Mouse (Mus musculus) gastrocnemius, adult 2 months (tissue): ENCODE results near the gene Evi2a. TPM values are rescaled to one million over a fixed set of nuclear protein-coding genes. Genes with fewer than 3 reads are reported as not detected.

Experiments used
- DNase-seq: peaks from one replicate; pipeline ENCODE4 v3.0.0; 2022
- H3K27ac ChIP-seq: fragments of 200-600 bp; 2 replicates; pipeline ENCODE4 v1.8.1; 2022; ENCODE audit warnings: mild to moderate bottlenecking
- H3K4me3 ChIP-seq: fragments of 200-600 bp; 2 replicates; pipeline ENCODE4 v1.8.1; 2022; ENCODE audit warnings: mild to moderate bottlenecking, moderate library complexity
- CTCF ChIP-seq: fragments of 200-600 bp; IDR thresholded peaks from 2 replicates; pipeline ENCODE4 v1.8.1; 2022; ENCODE audit warnings: antibody characterized with exemption, mild to moderate bottlenecking, moderate library complexity
- intact Hi-C: fragments of 180-260 bp; cut with DNase I; formaldehyde crosslinking; loops from one replicate; pipeline ENCODE4 v1.15.1; 2025
- total RNA-seq, 2 experiments: library from RNA; stranded (reverse); gene quantifications; 2 replicates each; pipeline ENCODE4 v1.2.3; 2021

Evi2a gene
- total RNA-seq, 2 experiments from 2014 or later: 3.9 to 4.0 TPM

DNA sequence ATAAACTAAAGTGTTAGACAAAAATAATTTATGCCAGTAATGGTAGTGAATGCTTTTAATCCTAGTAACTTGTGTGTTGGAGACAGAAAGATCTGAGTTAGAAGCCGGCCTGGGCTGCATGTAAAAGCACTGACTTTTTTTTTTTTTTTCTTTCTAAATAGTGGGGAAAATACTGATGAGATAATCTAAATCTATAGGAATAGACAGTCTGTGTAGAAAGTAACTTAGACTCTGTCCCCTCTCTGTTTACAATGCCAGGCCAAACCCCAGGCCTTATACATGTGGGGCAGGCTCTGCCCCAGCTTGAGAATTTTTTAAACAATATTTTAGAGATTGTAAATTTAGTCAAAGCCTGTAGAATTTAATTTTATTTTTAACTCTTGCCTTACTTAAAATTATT lies 7.5 kb downstream of the Evi2a start:
- Histone ChIP-seq H3K27ac (no peak overlapping the region), H3K4me3 (no peak overlapping the region)
- TF ChIP-seq CTCF: no peak
- no peak for DNase-seq
- intact Hi-C loops: no loop called here

- H3K4me3 ChIP-seq: no peak overlapping the region
- no peak for TF ChIP-seq CTCF
- intact Hi-C loops: no loop called here
- H3K27ac ChIP-seq: no peak overlapping the region
- DNase-seq: no peak
These were observed 8.5 kb downstream of the Evi2a start for GRCm38 (mm10) chr11:79521930-79522329.

DNA sequence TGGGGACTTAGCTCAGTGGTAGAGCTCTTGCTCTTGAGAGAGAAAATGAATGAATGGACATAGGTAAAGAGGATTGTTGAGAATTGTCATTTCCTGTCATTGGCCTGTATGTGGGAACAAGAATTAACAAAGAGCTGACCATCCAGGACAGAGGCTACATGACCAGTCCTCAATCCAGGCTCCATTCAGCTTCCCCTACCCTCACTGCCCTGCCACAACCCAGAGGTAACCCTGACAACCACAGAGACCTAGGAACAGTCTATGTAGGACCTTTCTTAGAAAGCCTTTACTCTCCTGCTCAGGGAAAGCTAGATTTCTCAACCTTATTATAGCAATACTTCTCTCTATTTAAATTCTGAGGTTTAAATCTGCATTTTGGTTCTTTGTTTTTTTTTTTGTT lies 9.6 kb downstream of the Evi2a start:
- TF ChIP-seq CTCF: no peak
- no peak for DNase-seq
- intact Hi-C loops: no loop called here
- H3K4me3 ChIP-seq: no peak overlapping the region
- H3K27ac ChIP-seq: no peak overlapping the region

- no peak for TF ChIP-seq CTCF
- DNase-seq: no peak
- intact Hi-C loops: no loop called here
- Histone ChIP-seq H3K27ac (no peak overlapping the region), H3K4me3 (no peak overlapping the region)
These were observed 10.5 kb downstream of the Evi2a start for GRCm38 (mm10) chr11:79519878-79520291.

DNA sequence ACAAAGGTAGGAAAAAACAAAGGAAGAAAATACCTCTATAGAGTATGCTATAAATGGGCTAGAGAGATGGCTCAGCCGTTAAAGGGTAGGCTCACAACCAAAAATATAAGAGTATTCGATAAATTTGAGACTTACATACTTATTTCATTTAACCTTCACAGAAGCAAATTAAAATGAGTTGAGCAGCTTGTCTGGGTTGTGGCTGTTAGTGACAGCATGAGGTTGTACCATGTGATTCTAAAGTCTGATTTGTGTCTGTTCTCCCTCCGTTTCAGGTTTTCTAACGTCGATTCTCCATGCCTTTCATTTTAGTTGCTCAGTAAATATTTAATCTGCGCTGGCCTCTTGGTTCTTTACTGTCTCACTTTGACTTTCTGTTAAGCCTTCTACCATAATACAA lies 11.1 kb downstream of the Evi2a start:
- Histone ChIP-seq H3K27ac (0 out of 2 replicates have a peak overlapping the region, but pooled peaks have one; percentile 21), H3K4me3 (no peak overlapping the region)
- intact Hi-C loops: no loop called here
- TF ChIP-seq CTCF: no peak
- DNase-seq: no peak

GRCm38 (mm10) chr11:79515798-79516197 lies 14.6 kb downstream of the Evi2a start:
- no peak for DNase-seq

DNA sequence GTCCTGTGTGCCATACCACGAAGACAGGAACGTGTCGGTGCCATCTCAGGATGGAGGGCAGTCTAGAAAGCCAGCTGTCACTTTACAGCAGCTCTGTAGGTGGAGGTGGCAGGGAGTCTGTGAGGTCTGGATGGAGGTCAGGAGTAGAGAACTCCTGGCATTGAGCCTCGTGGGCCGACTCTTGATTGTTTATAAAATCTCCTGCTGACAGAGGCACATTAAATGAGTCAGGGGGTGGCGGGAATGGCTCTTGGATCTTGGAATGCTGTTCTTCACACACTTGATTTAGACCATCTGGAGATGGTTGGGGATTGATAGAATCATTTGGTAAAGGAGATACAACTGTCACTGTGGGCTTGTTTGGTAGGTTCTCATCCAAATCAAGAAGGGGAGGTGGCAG lies 15.1 kb downstream of the Evi2a start:
- Histone ChIP-seq H3K4me3 (no peak overlapping the region), H3K27ac (no peak overlapping the region)
- DNase-seq: no peak
- no peak for TF ChIP-seq CTCF
- intact Hi-C loops: no loop called here

More at GRCm38 (mm10) chr11:79515798-79516197, 14.6 kb downstream of the Evi2a start:
- intact Hi-C loops: no loop called here
- Histone ChIP-seq H3K27ac (no peak overlapping the region), H3K4me3 (no peak overlapping the region)
- TF ChIP-seq CTCF: no peak

DNA sequence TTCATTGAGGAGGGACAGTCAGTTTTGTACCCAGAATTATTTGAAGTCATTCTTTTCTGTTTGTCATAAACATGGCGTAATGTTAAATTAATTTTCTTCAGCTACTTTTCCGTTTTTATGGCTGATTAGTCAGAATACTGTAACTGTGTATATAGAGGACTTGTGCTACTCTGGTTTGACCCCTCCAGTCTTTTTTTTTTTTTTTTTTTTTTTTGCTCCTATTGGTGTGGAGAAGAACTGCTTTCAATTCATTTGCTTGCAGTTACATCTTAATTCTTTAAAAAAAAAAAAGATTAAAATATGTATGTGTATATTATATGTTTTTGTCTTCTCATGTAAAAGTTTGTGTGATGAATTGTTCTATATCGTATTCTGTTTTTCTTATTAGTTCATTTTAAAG lies 18.4 kb downstream of the Evi2a start:
- intact Hi-C loops: no loop called here
- DNase-seq: no peak
- Histone ChIP-seq H3K27ac (no peak overlapping the region), H3K4me3 (no peak overlapping the region)
- TF ChIP-seq CTCF: no peak

DNA sequence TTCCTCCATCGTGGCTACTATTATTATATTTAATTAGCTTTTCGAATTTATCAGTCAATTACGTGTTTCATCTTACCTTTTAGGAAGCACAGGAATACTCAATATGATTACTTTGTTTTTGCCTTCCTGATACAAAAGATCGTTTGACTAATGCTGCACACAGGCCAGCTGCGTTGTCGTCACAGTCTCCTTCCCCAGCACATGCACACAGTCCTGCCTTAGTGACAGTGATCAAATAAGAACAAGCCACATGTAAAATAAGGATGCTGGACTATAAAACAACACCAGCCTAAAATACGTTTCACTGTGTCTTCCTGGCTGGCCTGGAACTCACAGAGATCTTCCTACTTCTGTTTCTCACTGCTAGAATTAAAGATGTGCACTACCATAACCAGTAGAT lies 25.9 kb downstream of the Evi2a start:
- no peak overlapping the region for H3K4me3 ChIP-seq
- intact Hi-C loops: no loop called here
- no peak for TF ChIP-seq CTCF
- DNase-seq: no peak
- H3K27ac ChIP-seq: no peak overlapping the region

DNA sequence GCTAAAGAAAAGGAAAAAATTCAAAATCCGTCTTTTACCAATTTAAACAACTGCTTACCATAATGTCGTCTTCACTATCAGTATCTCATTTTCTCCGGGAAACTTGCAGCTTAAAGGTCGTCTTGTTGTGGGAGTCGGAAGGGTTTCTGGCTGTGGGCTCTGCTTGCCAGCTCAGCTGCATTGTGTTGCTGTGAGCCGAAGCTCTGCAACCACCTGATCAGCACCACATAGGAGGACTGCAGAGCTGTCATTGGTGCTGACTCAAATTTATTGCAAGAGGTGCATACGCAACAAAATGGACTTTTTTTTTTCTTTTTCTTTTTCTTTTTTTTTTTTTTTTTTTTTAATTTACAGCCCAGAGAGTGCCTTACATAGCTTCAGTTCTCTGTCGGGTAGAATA lies 26.6 kb downstream of the Evi2a start, which contains the start of gene Omg:
Gene Omg, minus strand, starts transcription at position 240 of the 400 bp plus-strand sequence.
- DNase-seq: no peak
- intact Hi-C loops: no loop called here

GRCm38 (mm10) chr11:79502917-79503316 lies 27.5 kb downstream of the Evi2a start:
- TF ChIP-seq CTCF: no peak

More for the DNA sequence above, 26.6 kb downstream of the Evi2a start, which contains the start of gene Omg:
- Histone ChIP-seq H3K4me3 (no peak within 1 kb of the TSS), H3K27ac (no peak within 1 kb of the TSS)
- TF ChIP-seq CTCF: no peak

DNA sequence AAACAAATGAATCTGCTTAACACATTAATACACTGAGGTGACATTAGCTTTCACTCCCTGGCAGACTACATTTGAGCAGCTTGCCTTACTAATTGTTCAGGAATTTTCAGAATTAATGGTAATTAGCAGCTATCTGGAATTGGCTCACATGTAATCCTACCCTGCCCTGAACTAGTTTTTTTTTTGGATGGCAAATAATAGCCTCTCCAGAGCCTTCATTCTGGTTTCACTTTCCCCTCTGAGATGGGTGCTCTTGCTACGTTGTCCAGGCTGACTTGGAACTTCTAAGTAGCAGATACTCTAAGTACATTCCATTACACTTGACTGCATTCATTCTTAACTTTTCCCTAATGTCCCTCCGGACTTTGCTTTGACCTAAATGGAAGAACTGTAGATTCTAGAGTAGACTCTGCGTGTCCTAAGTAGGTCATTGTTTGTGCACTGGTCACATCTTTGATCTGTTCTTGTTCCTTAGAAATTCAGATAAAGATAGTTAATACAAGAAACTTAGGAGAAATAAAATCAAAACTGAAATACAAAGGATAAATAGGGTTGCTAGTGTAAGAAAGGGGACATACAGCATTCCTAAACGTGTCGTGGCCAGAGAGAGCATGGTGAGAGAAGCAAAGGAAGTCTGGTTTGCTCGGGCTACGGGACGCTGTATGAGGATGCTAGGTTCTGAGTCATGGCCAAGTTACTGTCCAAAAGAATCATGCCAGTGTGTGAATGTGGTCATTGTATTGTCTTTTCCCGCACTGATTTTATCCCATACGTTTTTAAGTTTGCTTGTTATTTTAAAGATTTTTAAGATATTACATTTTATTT lies 35.2 kb downstream of the Evi2a start:
- peak overlapping the region; percentile 68 for H3K4me3 ChIP-seq
- no peak for DNase-seq
- H3K27ac ChIP-seq: peak overlapping the region; percentile 72

More at GRCm38 (mm10) chr11:79502917-79503316, 27.5 kb downstream of the Evi2a start:
- Histone ChIP-seq H3K4me3 (no peak overlapping the region), H3K27ac (no peak overlapping the region)
- DNase-seq: no peak
- intact Hi-C loops: no loop called here

GRCm38 (mm10) chr11:79484721-79485120 lies 45.7 kb downstream of the Evi2a start:
- no peak for TF ChIP-seq CTCF
- intact Hi-C loops: loop anchor here (5.0 kb wide), 1 partner anchor 93 kb away; no protein-coding TSS in a partner anchor
- DNase-seq: no peak
- no peak overlapping the region for H3K4me3 ChIP-seq
- no peak overlapping the region for H3K27ac ChIP-seq

More for the DNA sequence above, 35.2 kb downstream of the Evi2a start:
- intact Hi-C loops: loop anchor here (5.0 kb wide), 1 partner anchor 32 kb away; no protein-coding TSS in a partner anchor
- no peak for TF ChIP-seq CTCF
